Mouse (Mus musculus) heart, embryonic 15.5 days (tissue): ENCODE measurements at regions not wholly inside any gene's neighbourhood (a gene's known extent, or its start where the extent isn't known, plus 50 kb on each side); places are given as distances from the start of the nearest gene placed in this dataset.

Source experiments
- ATAC-seq: fragments of 200-750 bp; cut with Nextera tagmentation; replicated peaks from 2 replicates; pipeline ENCODE4 v1.8.0; 2017; ENCODE audit warnings: low read depth, moderate TSS enrichment; ENCODE audit not compliant: insufficient number of reproducible peaks, insufficient read depth, low FRiP score
- H3K27ac ChIP-seq: fragments of 300-500 bp; sonication (generic); 2 replicates; pipeline ENCODE4 v1.5.1; 2015; ENCODE audit warnings: mild to moderate bottlenecking, inconsistent platforms
- H3K27me3 ChIP-seq: fragments of 300-500 bp; sonication (generic); 2 replicates; pipeline ENCODE4 v1.6.1; 2015; ENCODE audit warnings: inconsistent platforms
- H3K36me3 ChIP-seq: fragments of 300-500 bp; sonication (generic); 2 replicates; pipeline ENCODE4 v1.6.1; 2015; ENCODE audit warnings: mild to moderate bottlenecking, inconsistent platforms
- H3K4me1 ChIP-seq: fragments of 300-500 bp; sonication (generic); replicated peaks from 2 replicates; pipeline ENCODE4 v1.6.1; 2015; ENCODE audit warnings: inconsistent platforms
- H3K4me2 ChIP-seq: fragments of 300-500 bp; sonication (generic); 2 replicates; pipeline ENCODE4 v1.6.1; 2015; ENCODE audit warnings: inconsistent platforms, mild to moderate bottlenecking, moderate library complexity
- H3K4me3 ChIP-seq: fragments of 300-500 bp; sonication (generic); 2 replicates; pipeline ENCODE4 v1.5.1; 2015; ENCODE audit warnings: mild to moderate bottlenecking, inconsistent platforms
- H3K9ac ChIP-seq: fragments of 300-500 bp; sonication (generic); 2 replicates; pipeline ENCODE4 v1.6.1; 2015; ENCODE audit warnings: mild to moderate bottlenecking, inconsistent platforms
- H3K9me3 ChIP-seq: fragments of 300-500 bp; sonication (generic); replicated peaks from 2 replicates; pipeline ENCODE4 v1.6.1; 2016; ENCODE audit warnings: inconsistent platforms
- WGBS: fragments of 180-500 bp; shearing (Covaris S2); methylation state at CpG from one replicate; pipeline ENCODE4 v1.1.7; 2015; ENCODE audit warnings: mixed read lengths; 5-methylcytosine and 5-hydroxymethylcytosine counted together

DNA sequence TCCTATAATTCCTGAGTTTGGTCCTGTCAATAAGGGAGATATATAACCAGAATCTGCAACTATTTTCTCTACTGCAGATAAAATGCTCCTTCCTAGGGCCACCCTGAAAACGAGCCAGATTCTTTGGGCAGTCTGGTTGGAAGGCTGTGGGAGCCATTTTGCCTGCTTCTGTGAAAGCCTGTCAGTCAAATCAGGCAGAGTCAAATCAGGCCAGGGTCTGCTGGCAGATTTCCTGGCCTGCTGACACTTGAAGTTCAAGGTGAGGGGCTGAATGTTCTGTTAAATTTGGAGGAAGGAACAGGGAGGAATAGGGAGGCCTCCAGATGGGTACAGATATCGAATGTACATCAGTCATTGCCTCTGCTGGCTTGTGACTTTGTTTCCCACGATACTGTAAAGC, 206.0 kb upstream of the Pkn2 start:
- Histone ChIP-seq H3K9me3 (no peaks in the 10 kb centered on the region), H3K27me3 (no peaks in the 10 kb centered on the region), H3K4me2 (no peak overlapping the region), H3K27ac (no peak overlapping the region), H3K36me3 (no peaks in the 10 kb centered on the region), H3K9ac (no peak overlapping the region), H3K4me1 (peaks cover 19% of the 10 kb centered on the region), H3K4me3 (no peak overlapping the region)
- no peak for ATAC-seq
- 58% methylated on average over 3 of the region's 3 CpGs for WGBS

- Histone ChIP-seq H3K27me3 (no peaks in the 10 kb centered on the region), H3K4me3 (no peak overlapping the region), H3K9ac (no peak overlapping the region), H3K9me3 (no peaks in the 10 kb centered on the region), H3K27ac (no peak overlapping the region), H3K4me1 (0 out of 2 replicates have a peak, but pooled peaks cover 1% of the 10 kb centered on the region), H3K4me2 (no peak overlapping the region), H3K36me3 (no peaks in the 10 kb centered on the region)
- 84% methylated on average over 7 of the region's 7 CpGs for WGBS
- no peak for ATAC-seq
Measured at GRCm38 (mm10) chr3:143078310-143078709, 196.5 kb upstream of the Pkn2 start.

DNA sequence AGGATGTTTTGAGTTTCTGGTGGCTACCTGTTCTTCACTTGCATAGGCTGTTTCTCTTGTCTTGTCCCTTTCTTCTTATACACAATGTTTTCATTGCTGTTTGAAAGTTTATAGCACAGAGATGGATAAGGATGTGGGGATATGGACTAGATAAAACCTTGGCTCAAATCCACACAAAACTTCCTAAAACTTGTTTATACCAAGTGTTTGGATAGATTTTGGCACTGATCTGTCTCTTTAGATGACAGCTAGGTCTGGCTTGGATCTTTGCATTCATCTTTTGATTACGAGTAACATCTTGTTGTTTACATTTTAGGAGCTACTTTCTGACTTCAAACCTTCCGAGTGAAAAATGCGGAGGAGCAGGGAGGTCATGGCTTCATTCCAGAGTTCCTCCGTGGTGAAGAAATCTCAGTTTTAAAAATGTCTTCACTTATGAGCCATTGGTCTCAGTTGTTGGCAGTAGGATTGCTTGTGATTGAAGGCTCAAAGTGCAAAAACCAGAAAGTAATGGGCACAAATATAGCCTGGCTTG, 190.1 kb upstream of the Pkn2 start:
- H3K27me3 ChIP-seq, result no peaks in the 10 kb centered on the region
- no peaks in the 10 kb centered on the region for H3K9me3 ChIP-seq
- no peak overlapping the region for H3K4me2 ChIP-seq
- no peaks in the 10 kb centered on the region for H3K36me3 ChIP-seq
- 46% methylated on average over 4 of the region's 4 CpGs for WGBS
- H3K4me1 ChIP-seq, result 0 out of 2 replicates have a peak, but pooled peaks cover 2% of the 10 kb centered on the region
- no peak overlapping the region for H3K27ac ChIP-seq
- H3K9ac ChIP-seq, result no peak overlapping the region
- no peak overlapping the region for H3K4me3 ChIP-seq
- ATAC-seq, result no peak

GRCm38 (mm10) chr3:143054858-143055257, 173.1 kb upstream of the Pkn2 start:
- no peak overlapping the region for H3K4me2 ChIP-seq
- ATAC-seq, result no peak
- no peaks in the 10 kb centered on the region for H3K27me3 ChIP-seq
- H3K4me1 ChIP-seq, result no peaks in the 10 kb centered on the region
- 83% methylated on average over 3 of the region's 3 CpGs for WGBS
- no peak overlapping the region for H3K4me3 ChIP-seq
- H3K36me3 ChIP-seq, result no peaks in the 10 kb centered on the region
- no peak overlapping the region for H3K9ac ChIP-seq
- H3K27ac ChIP-seq, result no peak overlapping the region
- no peaks in the 10 kb centered on the region for H3K9me3 ChIP-seq

GRCm38 (mm10) chr3:143053286-143053993, 171.6 kb upstream of the Pkn2 start:
- no peak for ATAC-seq
- no peak overlapping the region for H3K27ac ChIP-seq
- no peaks in the 10 kb centered on the region for H3K27me3 ChIP-seq
- 77% methylated on average over 11 of the region's 11 CpGs for WGBS
- H3K36me3 ChIP-seq, result no peaks in the 10 kb centered on the region
- H3K4me2 ChIP-seq, result no peak overlapping the region
- H3K4me1 ChIP-seq, result no peaks in the 10 kb centered on the region
- no peak overlapping the region for H3K9ac ChIP-seq
- no peaks in the 10 kb centered on the region for H3K9me3 ChIP-seq
- no peak overlapping the region for H3K4me3 ChIP-seq

- Histone ChIP-seq H3K9me3 (no peaks in the 10 kb centered on the region), H3K9ac (no peak overlapping the region), H3K27me3 (no peaks in the 10 kb centered on the region), H3K4me2 (no peak overlapping the region), H3K4me1 (no peaks in the 10 kb centered on the region), H3K36me3 (no peaks in the 10 kb centered on the region), H3K27ac (no peak overlapping the region), H3K4me3 (no peak overlapping the region)
- ATAC-seq, result no peak
- 83% methylated on average over 3 of the region's 3 CpGs for WGBS
Measured at GRCm38 (mm10) chr3:143040666-143041065, 158.9 kb upstream of the Pkn2 start.

- no peaks in the 10 kb centered on the region for H3K9me3 ChIP-seq
- no peaks in the 10 kb centered on the region for H3K4me1 ChIP-seq
- H3K9ac ChIP-seq, result no peak overlapping the region
- no peak overlapping the region for H3K4me3 ChIP-seq
- no peak overlapping the region for H3K4me2 ChIP-seq
- no peak for ATAC-seq
- H3K27ac ChIP-seq, result no peak overlapping the region
- no peaks in the 10 kb centered on the region for H3K27me3 ChIP-seq
- 82% methylated on average over 1 of the region's 1 CpGs for WGBS
- no peaks in the 10 kb centered on the region for H3K36me3 ChIP-seq
Measured at GRCm38 (mm10) chr3:143036108-143036507, 154.3 kb upstream of the Pkn2 start.

DNA sequence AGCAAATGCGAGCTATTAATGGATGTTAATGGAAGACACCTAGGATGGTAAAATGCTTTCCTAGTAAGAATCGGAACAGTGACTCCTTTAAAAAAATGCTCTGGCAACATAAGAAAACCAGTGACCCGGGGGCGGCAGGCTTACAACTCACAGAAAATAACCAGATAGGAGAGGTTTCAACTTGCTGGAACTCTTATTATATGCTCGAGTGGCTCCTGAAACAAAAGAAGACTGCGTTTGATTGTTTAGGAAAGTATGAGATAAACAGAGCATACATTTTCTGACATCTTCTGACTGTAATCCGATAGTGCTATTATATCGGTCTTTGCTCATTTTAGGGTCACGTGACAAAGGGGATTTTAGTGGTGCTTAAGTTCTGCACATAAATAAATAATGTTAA, 152.8 kb upstream of the Pkn2 start:
- no peaks in the 10 kb centered on the region for H3K9me3 ChIP-seq
- no peak overlapping the region for H3K27ac ChIP-seq
- no peaks in the 10 kb centered on the region for H3K4me1 ChIP-seq
- no peaks in the 10 kb centered on the region for H3K36me3 ChIP-seq
- no peak for ATAC-seq
- H3K9ac ChIP-seq, result no peak overlapping the region
- no peak overlapping the region for H3K4me3 ChIP-seq
- H3K4me2 ChIP-seq, result no peak overlapping the region; the same call in 1 of the 2 replicates
- WGBS, result 68% methylated on average over 9 of the region's 9 CpGs
- no peaks in the 10 kb centered on the region for H3K27me3 ChIP-seq

GRCm38 (mm10) chr3:143022486-143022885, 140.7 kb upstream of the Pkn2 start:
- H3K4me1 ChIP-seq, result no peaks in the 10 kb centered on the region
- no peak overlapping the region for H3K4me3 ChIP-seq
- no peak overlapping the region for H3K27ac ChIP-seq
- H3K27me3 ChIP-seq, result no peaks in the 10 kb centered on the region
- WGBS, result 69% methylated on average over 4 of the region's 4 CpGs
- H3K36me3 ChIP-seq, result no peaks in the 10 kb centered on the region
- no peak overlapping the region for H3K4me2 ChIP-seq
- no peaks in the 10 kb centered on the region for H3K9me3 ChIP-seq
- ATAC-seq, result no peak
- H3K9ac ChIP-seq, result no peak overlapping the region

DNA sequence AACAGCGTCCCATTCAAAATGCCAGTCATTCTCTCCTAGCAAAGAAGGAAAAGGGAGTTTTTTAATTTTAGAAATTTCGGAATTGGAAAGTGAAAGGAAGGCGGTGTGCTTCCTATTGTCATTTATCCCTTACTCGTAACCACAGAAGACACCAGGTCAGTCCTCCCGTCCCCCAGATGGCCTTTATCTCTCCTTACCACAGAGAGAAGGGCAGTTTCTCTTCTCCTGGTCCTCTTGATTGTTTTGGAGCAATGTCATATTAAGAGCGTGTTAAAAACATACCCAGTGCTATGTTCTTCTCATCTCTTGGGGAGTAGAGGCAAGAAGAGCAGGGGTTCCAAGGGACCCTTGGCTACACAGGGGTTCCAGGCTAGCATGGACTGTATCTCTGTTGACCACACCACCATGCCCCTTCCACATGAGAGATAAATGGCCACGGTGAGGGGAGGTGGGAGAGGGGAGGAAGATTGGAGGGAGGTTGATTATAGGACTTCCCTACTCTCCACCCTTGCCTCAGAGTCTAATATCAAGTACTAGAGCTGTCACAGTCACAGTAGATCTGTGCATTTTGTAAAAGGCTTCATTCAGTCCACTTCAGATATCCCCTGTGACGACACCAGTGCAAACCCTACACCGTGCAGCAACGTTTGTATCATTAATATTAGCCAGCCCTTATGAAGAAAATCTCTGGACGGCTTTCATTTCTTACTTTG, 139.5 kb upstream of the Pkn2 start:
- H3K27me3 ChIP-seq, result no peaks in the 10 kb centered on the region
- ATAC-seq, result no peak
- no peaks in the 10 kb centered on the region for H3K36me3 ChIP-seq
- no peak overlapping the region for H3K9ac ChIP-seq
- 68% methylated on average over 11 of the region's 11 CpGs for WGBS
- no peak overlapping the region for H3K27ac ChIP-seq
- no peak overlapping the region for H3K4me3 ChIP-seq
- no peak overlapping the region for H3K4me2 ChIP-seq
- no peaks in the 10 kb centered on the region for H3K9me3 ChIP-seq
- H3K4me1 ChIP-seq, result no peaks in the 10 kb centered on the region

DNA sequence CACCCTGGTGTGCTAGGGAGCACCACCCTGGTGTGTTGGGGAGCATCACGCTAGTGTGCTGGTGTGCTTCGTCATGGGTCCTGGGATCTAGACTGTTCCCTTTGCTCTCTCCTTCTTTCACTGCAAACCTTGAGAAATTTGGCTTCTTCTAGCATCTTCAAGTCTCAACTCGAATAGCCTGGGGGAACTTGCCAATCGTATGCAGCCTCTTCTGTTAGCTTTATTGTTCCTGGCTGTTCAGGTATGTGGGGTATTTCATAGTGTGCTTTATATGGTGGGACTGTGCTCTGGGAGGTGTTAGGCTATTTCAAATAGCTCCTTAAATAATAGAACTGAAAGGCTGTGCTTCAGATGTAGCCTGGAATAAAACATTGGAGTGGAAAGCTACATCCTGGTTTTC, 135.7 kb upstream of the Pkn2 start:
- H3K27me3 ChIP-seq, result no peaks in the 10 kb centered on the region
- no peak for ATAC-seq
- 75% methylated on average over 4 of the region's 4 CpGs for WGBS
- H3K36me3 ChIP-seq, result no peaks in the 10 kb centered on the region
- no peak overlapping the region for H3K4me2 ChIP-seq
- H3K27ac ChIP-seq, result no peak overlapping the region
- H3K4me1 ChIP-seq, result no peaks in the 10 kb centered on the region
- no peaks in the 10 kb centered on the region for H3K9me3 ChIP-seq
- no peak overlapping the region for H3K9ac ChIP-seq
- H3K4me3 ChIP-seq, result no peak overlapping the region

DNA sequence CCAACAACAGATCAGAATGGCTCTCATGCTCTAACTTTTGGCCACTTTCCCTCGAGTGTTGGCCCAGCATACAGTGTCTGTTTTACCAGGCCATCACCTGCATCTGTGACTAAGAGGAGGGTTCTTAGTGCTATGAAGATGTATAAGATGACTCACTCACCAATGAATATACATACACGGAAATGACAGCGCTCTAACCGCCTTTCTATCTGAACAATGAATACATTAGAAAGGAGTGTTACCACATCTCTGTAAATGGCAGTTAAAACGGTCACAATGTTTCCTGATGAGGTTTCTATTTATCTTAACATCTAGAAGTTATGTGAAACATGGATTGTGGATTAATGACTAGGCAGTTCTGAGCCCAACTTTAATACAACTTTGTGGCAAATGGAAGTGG, 135.0 kb upstream of the Pkn2 start:
- no peak for ATAC-seq
- 81% methylated on average over 5 of the region's 5 CpGs for WGBS
- H3K4me3 ChIP-seq, result no peak overlapping the region

More for the DNA sequence above, 135.0 kb upstream of the Pkn2 start:
- Histone ChIP-seq H3K36me3 (no peaks in the 10 kb centered on the region), H3K27me3 (no peaks in the 10 kb centered on the region), H3K4me1 (no peaks in the 10 kb centered on the region), H3K4me2 (no peak overlapping the region), H3K9me3 (no peaks in the 10 kb centered on the region), H3K27ac (no peak overlapping the region), H3K9ac (no peak overlapping the region)
